Mouse (Mus musculus) urinary bladder, adult 18-20 months (tissue): ENCODE measurements around the gene Gas2l1.
"Not testable (repeated sequence)": the region's sequence is repeated elsewhere in the genome, so short reads cannot be mapped to it uniquely, and the experiment has no call there.

Experiments
- DNase-seq, 2 experiments: peaks; one replicate each; pipeline ENCODE4 v3.0.0; 2022; ENCODE audit warnings: low spot score in 2 of 2, mixed read lengths in 2 of 2

Gene Gas2l1

GRCm38 (mm10) chr11:5065056-5065821 is at the start of gene Gas2l1:
Gene Gas2l1 (minus strand): TSS chr11:5065327.
- DNase-seq, result peak; percentile 84 to 91

GRCm38 (mm10) chr11:5113645-5114044 is 48.5 kb upstream of the Gas2l1 start:
- no peak for DNase-seq

GRCm38 (mm10) chr11:5109441-5109840 is 44.3 kb upstream of the Gas2l1 start:
- peak in 1 of 2 experiments; percentile 37 for DNase-seq

GRCm38 (mm10) chr11:5103986-5104509 is 38.9 kb upstream of the Gas2l1 start:
- DNase-seq, result no peak

- DNase-seq, result no peak
These were observed 37.3 kb upstream of the Gas2l1 start for GRCm38 (mm10) chr11:5102384-5102783.

- no peak for DNase-seq
These were observed 36.5 kb upstream of the Gas2l1 start for GRCm38 (mm10) chr11:5101641-5102040.

- no peak for DNase-seq
These were observed 35.7 kb upstream of the Gas2l1 start for GRCm38 (mm10) chr11:5100801-5101200.

- no peak for DNase-seq
These were observed 35.2 kb upstream of the Gas2l1 start for GRCm38 (mm10) chr11:5100283-5100682.

GRCm38 (mm10) chr11:5099576-5100183 is 34.6 kb upstream of the Gas2l1 start:
- DNase-seq, result peak; percentile 67 to 79

- peak; percentile 96 to 99 for DNase-seq
These were observed 33.8 kb upstream of the Gas2l1 start, which contains the start of the genes Rhbdd3 and Ewsr1 for GRCm38 (mm10) chr11:5098736-5099542. Gene Rhbdd3 (plus strand): TSS chr11:5098926. Gene Ewsr1 (minus strand): TSS chr11:5099266.

- DNase-seq, result peak; percentile 20 to 33
These were observed 33.1 kb upstream of the Gas2l1 start for GRCm38 (mm10) chr11:5098035-5098735.

- no peak for DNase-seq
These were observed 31.4 kb upstream of the Gas2l1 start for GRCm38 (mm10) chr11:5096480-5097020.

GRCm38 (mm10) chr11:5095877-5096276 is 30.8 kb upstream of the Gas2l1 start:
- DNase-seq, result no peak

GRCm38 (mm10) chr11:5091706-5092105 is 26.6 kb upstream of the Gas2l1 start:
- no peak for DNase-seq

- no peak for DNase-seq
These were observed 24.0 kb upstream of the Gas2l1 start for GRCm38 (mm10) chr11:5089147-5089546.

- DNase-seq, result not testable (repeated sequence)
These were observed 11.7 kb upstream of the Gas2l1 start for GRCm38 (mm10) chr11:5076843-5077242.

- DNase-seq, result no peak
These were observed 10.6 kb upstream of the Gas2l1 start for GRCm38 (mm10) chr11:5075760-5076159.

GRCm38 (mm10) chr11:5074882-5075281 is 9.8 kb upstream of the Gas2l1 start:
- DNase-seq, result no peak

- DNase-seq, result no peak
These were observed 3.2 kb upstream of the Gas2l1 start for GRCm38 (mm10) chr11:5068126-5068971.

GRCm38 (mm10) chr11:5067063-5067462 is 1.9 kb upstream of the Gas2l1 start:
- DNase-seq, result no peak
